Mouse (Mus musculus) erythroblast, adult 5-6 weeks (primary cell): ENCODE data around the gene Grb7. TPM values are rescaled to one million over a fixed set of nuclear protein-coding genes. Genes with fewer than 3 reads are reported as not detected.

ENCODE experiments used
- ATAC-seq: replicated peaks from 2 replicates; pipeline ENCODE4 v1.8.0; 2016; ENCODE audit warnings: moderate number of reproducible peaks, mild to moderate bottlenecking, moderate TSS enrichment, inconsistent platforms; ENCODE audit not compliant: poor library complexity, low FRiP score, severe bottlenecking
- total RNA-seq, 2 experiments: library from RNA; stranded (forward) in 1 of 2; stranded (reverse) in 1 of 2; fragments of 150-400 nt in 1 of 2; fragments of 200-764, 138-1000 nt in 1 of 2; gene quantifications; 2 replicates each; pipeline versions ENCODE4 v1.2.3 to v1.2.4; 2015 to 2017; ENCODE audit warnings: low replicate concordance in 2 of 2

Gene Grb7
- not detected in 2 replicates for total RNA-seq (2015; ENCODE audit: low replicate concordance)
- total RNA-seq (2017; ENCODE audit: low replicate concordance) = not detected in 2 replicates

DNA sequence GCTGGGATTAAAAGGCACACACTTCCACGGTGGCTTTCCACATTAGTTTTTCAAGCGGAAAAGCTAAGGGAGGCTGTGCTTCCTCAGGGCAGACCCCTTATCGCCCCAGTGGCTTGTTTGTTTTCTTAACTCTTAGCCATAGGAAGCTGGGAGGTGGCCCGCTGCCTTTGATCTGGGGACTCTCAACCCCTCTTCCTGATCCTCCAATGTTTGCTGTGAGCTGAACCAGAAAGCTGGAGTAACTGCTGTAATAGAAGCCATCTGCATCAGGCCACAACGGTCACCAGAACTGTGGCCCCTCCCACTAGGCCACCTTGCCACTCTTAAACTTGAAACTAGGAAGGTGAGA is at the start of gene Grb7:
Grb7 (plus strand) TSS at position 182 of the 349 bp plus-strand sequence.
- ATAC-seq = no peak

DNA sequence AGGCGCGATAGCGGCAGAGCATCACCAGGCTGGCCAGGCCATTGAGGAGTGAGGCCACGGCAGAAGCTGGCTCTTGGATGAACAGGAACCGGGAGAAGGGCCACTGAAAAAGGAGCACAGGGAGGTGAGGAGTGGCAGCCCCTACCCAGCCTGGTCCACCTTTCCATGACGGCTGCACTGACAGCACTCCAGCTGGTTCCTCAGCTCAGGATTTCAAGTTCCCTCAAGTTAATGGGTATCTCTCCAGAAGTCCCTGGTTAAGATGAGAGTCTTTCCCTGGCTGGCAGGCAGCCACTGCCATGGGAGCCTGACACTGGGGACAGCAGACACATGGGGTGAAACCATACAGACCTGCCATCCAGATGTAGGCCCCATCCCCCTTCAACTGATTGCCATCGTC is 48.2 kb upstream of the Grb7 start:
- ATAC-seq = no peak

DNA sequence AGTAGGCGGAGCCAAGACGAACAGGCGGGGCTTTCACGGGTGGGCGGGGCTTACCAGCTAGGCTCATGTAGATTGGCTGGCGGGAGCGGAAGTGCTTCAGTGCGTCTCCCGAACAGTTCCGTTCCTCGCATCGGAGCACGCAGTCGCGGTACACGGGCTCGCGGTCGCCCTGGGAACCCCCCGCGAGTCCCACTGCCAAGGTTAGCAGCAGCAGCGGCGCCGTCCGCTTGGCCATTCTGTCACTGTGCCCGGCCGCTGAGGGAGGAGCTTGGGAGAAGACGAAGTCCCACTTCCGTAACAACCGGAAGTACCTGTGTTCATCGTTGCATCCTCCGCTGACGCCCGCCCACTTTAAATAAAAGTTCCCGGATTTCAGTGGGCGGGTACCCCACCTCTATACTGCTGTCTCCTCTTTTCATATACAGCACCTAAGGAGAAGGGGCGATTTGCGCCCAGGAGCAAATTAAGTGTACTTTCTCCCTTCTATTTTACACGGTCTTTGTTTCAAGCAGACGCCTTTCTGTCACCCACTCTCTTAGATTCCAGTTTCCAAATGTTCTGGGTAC is 46.0 kb upstream of the Grb7 start, which contains the start of gene Pgap3:
Pgap3 (minus strand) TSS at position 330 of the 566 bp plus-strand sequence.
- ATAC-seq = peak; percentile 91

DNA sequence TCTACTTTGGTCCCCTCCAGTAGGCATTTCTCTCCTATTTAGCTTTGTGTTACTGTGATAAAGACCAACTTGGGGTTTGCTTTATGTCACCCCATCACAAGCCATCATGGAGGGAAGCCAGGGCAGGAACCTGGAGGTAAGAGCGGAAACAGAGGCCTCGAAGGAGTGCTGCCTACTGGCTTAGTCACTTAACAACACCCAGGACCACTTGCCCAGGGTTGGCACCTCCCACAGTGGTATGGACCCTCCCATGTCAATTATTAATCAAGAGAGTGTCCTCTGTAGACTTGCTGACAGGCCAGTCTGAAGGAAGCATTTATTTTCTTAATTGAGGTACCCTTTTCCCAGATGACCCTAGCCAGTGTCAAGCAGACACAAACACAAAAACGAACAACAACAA is 45.4 kb upstream of the Grb7 start:
- ATAC-seq = no peak

DNA sequence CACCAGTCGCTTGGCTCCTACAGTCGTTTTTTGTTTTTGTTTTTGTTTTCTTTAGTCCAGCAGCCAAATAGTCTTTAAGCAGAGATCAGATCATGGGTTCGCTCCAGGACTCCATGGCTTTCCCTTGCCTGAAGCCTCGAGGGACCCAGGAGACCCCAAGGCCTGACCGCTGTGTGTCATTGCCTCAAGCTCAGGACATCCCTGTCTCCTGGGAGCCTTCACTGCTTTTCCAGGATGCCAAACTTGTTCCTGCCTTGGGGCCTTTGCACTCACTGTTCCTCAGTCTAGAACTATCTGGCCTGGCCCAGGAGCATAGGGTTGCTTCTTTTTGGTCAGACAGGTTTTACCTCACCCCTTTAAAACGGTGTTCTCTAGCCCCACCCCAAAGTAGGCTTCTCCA is 39.6 kb upstream of the Grb7 start:
- no peak for ATAC-seq

DNA sequence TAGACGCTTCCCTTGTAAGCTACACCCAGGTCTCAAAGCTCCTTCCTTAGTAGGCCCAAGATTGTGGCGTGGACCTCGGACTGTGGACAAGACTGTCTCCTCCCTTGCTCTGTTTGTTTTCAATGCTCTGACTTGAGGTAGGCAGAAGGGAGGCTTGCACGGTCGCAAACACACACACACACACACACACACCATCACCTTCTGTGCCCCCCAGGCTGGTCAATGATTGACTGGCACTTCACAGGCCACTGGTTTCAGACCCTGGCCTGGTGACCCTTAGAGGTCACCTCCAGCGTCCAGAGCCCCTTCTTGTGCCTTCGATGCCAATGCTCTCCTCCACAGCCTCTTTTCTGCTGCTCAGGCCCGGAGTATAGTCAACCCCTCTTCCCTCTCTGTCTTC is 37.3 kb upstream of the Grb7 start:
- no peak for ATAC-seq

DNA sequence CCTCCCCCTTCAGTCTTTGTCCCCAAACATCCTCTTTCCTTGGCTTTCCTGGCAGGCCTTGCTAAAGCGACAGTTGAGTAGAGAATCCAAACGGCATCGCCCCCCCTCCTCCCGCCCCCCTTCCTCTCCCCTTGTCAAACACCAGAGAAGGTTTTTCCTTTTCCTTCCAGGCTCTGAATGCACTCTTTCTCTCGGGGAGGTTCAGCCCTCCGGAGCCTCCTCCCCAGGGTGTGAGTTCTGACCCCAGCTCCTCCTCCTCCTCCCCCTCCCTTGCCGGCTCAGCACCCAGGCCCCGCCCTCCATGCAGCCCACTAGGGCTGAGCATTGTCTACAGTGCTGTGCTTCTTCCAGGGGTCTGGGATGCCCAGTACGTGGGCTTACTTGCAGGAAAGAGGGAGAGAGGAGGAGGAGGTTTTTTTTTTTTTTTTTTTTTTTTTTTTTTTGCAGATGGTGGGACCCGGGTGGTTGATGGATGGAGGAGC is 36.8 kb upstream of the Grb7 start:
- no peak for ATAC-seq

DNA sequence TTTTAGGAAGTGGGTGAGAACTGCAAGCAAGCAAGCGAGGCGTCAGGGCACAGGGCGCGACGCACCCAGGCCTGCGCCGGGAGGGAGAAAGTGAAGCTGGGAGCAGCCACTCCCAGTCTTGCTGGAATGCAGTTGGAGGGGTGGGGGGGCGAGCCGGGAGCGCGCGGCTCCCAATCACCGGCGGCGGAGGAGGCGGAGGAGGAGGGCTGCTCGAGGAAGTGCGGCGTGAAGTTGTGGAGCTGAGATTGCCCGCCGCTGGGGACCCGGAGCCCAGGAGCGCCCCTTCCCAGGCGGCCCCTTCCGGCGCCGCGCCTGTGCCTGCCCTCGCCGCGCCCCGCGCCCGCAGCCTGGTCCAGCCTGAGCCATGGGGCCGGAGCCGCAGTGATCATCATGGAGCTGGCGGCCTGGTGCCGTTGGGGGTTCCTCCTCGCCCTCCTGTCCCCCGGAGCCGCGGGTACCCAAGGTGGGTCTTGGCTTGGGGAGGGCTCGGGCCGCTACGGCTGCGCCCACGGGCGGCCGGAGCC is 33.9 kb upstream of the Grb7 start, which contains the start of gene Erbb2:
Erbb2 (plus strand) TSS at position 198 of the 524 bp plus-strand sequence.
- no peak for ATAC-seq

DNA sequence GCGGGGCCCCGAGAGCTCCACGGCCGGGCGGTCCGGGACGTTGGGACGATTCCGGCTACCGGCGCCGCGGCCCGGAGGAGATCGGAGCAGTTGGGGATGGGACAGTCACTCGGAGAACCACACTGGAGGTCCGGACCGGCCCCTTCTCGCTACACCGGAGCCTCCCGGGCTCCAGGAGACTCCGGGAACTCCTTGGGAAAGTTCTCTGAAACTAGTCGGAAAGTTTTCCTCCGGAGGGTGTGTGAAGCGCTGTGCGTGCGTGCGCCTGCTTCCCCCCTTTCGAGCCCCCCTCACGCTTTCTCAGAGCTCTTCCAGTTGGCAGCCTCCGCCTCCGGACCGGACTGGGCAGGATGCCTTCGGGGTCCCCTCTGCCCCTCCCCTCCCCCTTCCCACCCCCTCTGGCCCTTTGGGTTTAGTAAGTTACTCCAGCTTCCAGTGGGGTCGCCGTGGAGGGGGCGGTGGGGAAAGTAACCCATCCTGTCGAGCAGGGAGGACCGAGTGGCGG is 33.3 kb upstream of the Grb7 start:
- ATAC-seq = no peak

DNA sequence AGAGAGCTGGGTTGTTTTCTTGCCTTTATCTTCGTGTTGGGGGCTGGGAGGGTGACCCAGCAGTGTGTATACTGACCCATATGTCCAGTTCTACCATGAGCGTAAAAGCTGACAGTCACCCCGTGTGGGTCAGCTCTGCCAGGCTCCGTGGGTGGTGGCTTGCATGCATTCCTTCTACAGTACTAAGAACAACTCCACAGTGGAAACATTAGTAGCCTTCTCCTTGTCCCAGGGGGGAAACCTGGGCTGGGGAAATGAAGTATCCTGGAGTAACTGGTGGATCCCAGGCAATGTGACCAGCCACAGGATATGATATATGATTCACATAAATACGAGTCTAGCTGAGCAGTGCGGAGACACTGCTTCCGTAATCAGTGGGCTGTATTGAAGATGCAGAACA is 32.5 kb upstream of the Grb7 start:
- ATAC-seq = no peak

DNA sequence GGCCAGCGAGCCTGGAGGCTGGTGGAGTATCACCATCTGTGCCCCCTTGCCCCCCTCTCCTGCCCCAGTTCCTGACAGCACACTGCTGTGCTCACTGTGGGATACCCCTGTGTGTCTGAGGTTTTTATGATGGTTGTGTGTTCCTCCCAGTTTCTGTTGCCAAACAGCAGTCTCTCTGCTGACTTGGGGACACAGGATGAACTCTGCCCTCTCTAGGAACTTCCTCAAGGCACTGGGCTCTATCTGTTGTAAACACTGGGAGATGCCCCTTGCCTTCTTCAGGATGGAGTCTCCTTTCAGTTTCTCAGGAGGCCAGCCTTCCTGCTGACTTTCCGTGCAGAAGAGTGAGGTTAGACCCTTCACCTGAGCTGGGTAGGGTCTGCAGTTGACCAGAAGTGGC is 32.0 kb upstream of the Grb7 start:
- no peak for ATAC-seq

DNA sequence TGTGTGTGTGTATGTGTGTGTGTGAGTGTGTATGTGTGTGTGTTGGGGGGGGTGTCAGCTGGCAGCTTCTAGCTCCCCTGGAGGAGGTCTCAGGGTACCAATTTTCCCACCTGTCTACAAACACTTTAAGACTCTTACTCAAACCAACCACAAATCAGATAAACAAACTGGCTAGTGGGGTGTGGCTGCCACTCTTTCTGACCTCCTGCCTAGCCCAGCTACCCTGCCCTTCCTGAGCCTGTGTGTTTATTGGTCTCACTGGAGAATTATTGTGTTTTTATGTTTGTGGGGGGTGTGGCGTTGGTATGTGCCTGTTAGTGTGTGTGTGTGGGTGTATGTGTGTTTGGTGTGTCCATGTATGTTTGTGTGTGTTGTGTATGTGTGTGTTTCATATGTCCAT is 29.1 kb upstream of the Grb7 start:
- ATAC-seq = no peak

DNA sequence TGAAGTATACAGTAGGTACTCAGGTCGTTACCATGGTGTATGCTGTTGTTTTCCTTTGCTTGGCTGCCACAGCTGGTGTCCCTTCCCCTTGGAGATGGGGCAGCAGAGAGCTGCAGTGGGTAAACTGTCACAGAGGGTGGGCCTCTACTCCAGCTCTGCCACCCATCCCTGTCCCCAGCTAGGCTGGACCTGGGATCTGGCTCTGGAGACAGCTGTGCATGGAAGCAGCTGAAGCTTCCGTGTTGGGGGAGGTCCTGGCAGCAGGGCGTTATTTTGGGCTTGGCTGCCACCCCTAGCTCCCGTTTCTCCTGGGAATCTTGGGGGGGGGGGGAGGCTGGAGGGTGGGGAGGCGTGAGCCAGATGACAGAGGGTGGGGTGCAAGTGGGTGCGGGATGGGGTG is 27.9 kb upstream of the Grb7 start:
- no peak for ATAC-seq

DNA sequence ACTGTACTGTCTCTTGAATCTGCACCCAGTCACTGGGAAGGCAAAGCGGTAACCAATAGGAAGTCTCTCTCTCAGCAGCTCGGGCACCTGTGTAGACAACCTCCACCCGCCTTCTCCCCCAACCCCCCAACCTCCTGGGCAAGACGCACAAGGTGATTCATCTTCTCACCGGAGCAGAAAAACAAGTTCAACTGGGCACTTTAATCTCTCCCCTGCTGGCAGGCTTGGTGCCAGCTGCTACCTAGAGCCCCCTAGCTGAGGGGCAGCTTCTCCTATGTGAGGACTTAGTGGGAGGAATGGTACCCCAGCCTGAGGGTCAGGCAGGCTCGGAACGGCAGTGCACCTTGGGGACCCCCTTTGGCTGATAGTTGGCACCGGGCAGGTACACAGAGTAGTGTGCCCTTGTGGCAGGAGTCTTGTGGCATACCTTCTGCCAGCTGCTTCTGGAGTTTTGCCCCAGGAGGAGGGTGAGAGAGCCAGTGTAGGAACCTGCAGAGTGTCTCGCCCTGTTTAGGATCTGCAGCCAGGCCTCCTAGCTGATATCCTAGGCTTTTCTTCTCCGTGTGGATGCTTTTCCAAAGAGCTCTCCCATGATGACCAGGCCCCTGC is 27.2 kb upstream of the Grb7 start:
- ATAC-seq = no peak

DNA sequence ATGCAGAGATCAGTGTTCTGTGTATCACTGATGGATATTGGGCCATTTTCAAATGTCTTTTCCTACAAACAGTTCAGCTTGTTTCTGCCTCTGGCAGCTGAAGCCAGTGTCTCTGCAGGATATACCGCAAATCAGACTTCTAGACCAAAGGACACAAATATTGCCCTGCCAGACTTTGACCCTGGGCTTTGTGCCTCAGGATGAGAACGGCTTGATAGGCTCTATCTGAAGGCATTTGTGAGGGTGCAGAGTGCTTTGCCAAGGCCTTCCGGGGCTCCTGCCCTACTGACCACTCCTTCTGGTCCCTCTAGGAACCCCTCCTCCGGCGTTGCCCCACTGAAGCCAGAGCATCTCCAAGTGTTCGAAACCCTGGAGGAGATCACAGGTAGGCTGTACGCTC is 19.6 kb upstream of the Grb7 start:
- ATAC-seq = no peak

DNA sequence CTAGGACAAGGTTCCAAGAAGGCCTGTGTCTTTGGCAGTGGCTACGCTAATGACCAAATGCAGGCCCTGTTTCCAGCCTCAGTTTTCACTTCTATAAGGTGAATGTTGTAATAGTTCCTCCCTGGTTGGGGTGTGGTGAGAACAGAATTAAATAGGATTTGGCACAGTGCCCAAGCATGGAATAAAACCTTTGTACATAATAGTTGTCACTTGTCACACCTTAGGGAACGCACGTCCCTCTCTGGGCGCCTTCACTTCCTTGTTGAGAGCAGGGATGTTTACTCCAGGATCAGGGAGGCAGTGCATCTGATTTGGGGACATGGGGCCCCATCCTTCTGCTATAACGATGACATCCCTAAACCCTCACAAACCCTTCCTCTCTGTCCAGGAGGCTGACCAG is 17.8 kb upstream of the Grb7 start:
- ATAC-seq = no peak

DNA sequence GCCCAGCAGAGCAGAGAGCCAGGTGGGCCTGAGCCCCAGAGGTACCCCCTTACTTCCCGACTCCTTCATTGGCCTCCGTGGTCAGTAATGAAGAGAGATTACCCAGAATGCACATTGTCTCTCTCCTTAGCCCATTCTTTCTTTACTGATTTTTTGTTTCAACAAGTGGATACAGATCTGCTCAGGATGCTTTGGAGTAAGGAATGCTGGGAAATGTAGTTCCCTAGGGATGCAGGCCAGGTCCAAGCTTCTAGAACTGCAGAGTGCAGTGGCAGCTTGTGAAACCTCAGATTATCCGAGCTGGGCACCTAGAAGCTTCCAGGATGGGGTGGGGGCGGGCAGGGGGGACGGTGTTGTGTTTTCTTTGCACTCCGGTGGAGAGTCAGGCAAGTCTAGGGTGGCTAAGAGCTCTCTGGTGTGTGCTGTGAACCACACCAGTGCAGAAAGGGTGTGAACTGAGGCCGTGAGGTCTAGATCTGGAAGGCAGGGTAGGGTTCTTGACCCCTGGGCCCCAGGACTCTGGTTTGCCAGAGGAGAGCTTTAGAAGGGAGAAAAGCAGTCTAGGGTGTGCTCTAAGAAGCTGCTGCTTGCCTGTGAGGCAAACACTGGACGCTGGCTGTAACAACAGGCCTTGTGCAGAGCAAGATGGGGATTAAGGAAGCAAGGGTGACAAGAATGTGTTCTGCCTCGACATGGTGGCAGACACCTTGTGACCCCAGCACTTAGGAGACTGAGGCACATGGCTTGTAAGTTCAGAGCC is 14.3 kb upstream of the Grb7 start:
- ATAC-seq = no peak

DNA sequence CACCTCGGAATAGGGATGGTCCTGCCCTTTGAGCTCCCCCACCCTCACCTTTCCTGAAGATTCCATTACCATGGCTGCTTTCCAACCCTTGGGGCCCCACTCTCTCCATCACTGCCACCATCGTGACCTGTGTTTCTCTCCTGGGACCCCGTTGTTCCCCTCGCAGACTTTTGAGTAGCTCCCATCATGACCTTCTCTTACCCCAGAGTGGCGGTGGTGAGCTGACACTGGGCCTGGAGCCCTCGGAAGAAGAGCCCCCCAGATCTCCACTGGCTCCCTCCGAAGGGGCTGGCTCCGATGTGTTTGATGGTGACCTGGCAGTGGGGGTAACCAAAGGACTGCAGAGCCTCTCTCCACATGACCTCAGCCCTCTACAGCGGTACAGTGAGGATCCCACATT is 10.5 kb upstream of the Grb7 start:
- ATAC-seq = no peak

DNA sequence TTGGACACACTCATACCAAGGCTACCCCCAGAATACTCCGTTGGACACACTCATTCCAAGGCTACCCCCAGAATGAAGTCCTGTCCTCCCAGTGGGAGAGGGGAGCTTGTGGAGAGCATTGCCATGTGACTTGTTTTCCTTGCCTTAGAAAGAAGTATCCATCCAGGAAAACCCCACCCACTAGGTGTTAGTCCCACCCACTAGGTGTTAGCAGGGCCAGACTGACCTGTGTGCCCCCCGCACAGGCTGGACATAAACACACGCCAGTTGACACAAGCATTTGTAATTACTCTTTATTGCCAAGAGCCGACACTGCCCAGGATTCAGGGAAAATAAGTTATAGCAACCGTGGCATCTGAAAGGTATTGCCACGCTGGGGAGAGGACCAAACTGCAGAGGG is 8.8 kb upstream of the Grb7 start:
- ATAC-seq = no peak

DNA sequence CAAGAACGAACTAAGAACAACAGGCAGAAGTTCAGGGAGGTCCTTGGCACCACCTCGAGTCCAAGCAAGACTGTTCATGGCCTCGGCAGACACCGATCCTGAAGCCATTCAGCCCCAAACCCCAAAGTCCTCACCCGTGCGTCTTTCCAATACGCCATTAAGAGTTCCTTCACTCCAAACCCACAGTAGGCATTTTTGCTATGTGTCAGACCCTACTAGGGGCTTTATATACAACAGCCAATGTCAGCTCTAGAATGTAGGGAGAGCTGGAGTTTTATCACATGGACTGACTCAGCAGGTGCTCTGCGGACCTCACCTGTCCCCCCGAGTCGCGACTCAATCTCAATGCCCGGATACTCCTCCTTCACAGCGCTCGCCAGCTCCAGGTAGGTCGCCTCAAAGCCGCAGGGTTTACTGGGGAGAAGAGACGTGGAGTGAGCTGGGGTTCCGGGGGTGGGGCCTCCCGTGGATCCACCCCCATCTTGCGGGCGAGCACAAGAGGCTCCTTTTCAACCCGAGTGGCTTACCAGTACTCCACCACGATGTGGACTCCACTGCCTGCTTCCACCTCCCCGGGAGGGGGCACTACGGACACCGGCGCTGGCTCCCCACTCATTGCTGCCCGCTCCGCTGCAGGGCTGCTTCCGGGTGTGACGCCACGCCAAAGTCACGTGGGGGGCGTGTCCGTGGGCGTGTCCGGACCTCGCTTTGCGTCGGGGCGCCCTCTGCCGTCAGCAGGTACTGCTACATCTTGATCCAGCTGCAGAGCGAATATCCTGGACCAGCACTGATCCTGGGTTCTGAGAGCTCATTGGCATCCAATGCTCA is 7.6 kb upstream of the Grb7 start, which contains the start of gene Mien1:
Mien1 (minus strand) TSS at position 661 of the 828 bp plus-strand sequence.
- ATAC-seq = peak; percentile 92
